Mouse (Mus musculus): ENCODE results near the gene Pcsk5. TPM values are rescaled to one million over a fixed set of nuclear protein-coding genes. Genes with fewer than 3 reads are reported as not detected.

Pcsk5 gene
- polyA plus RNA-seq, 1 experiment from 2014 or later = 11.9 TPM

- Histone ChIP-seq H3K4me2 (ENCODE audit: low read depth, low read length) (no peak overlapping the region), H3K36me3 (ENCODE audit: control insufficient read depth, insufficient read depth, low read length) (no peaks in the 10 kb centered on the region), H3K9ac (replicated peaks; ENCODE audit: low read depth, low read length) (no peak overlapping the region), H3K4me1 (ENCODE audit: control insufficient read depth, insufficient read depth, low read length) (no peaks in the 10 kb centered on the region), H3K9me3 (ENCODE audit: control insufficient read depth, low read length) (no peaks in the 10 kb centered on the region), H3K4me3 (ENCODE audit: low read depth, low read length) (no peak overlapping the region), H3K27me3 (ENCODE audit: control insufficient read depth, insufficient read depth, low read length) (no peaks in the 10 kb centered on the region), H3K27ac (ENCODE audit: low read depth, low read length) (no peak overlapping the region)
- ATAC-seq (ENCODE audit: low read depth) = no peak
These were observed 283.9 kb downstream of the Pcsk5 start for GRCm38 (mm10) chr19:17553396-17554100.

- Histone ChIP-seq H3K4me3 (ENCODE audit: low read depth, low read length) (no peak overlapping the region), H3K36me3 (ENCODE audit: control insufficient read depth, insufficient read depth, low read length) (no peaks in the 10 kb centered on the region), H3K27ac (ENCODE audit: low read depth, low read length) (no peak overlapping the region), H3K27me3 (ENCODE audit: control insufficient read depth, insufficient read depth, low read length) (no peaks in the 10 kb centered on the region), H3K9me3 (ENCODE audit: control insufficient read depth, low read length) (no peaks in the 10 kb centered on the region), H3K4me1 (ENCODE audit: control insufficient read depth, insufficient read depth, low read length) (no peaks in the 10 kb centered on the region), H3K4me2 (ENCODE audit: low read depth, low read length) (no peak overlapping the region), H3K9ac (replicated peaks; ENCODE audit: low read depth, low read length) (no peak overlapping the region)
- whole genome bisulfite sequencing = 31% methylated on average over 4 of the region's 4 CpGs
- ATAC-seq (ENCODE audit: low read depth) = no peak
These were observed 308.5 kb downstream of the Pcsk5 start for GRCm38 (mm10) chr19:17528746-17529532.

GRCm38 (mm10) chr19:17525558-17525957 is 311.9 kb downstream of the Pcsk5 start:
- H3K4me1 ChIP-seq (ENCODE audit: control insufficient read depth, insufficient read depth, low read length) = no peaks in the 10 kb centered on the region
- no peaks in the 10 kb centered on the region for H3K27me3 ChIP-seq (ENCODE audit: control insufficient read depth, insufficient read depth, low read length)
- no peaks in the 10 kb centered on the region for H3K36me3 ChIP-seq (ENCODE audit: control insufficient read depth, insufficient read depth, low read length)
- 93% methylated on average over 1 of the region's 1 CpGs for WGBS
- H3K27ac ChIP-seq (ENCODE audit: low read depth, low read length) = no peak overlapping the region
- no peak overlapping the region for H3K4me2 ChIP-seq (ENCODE audit: low read depth, low read length)
- no peak overlapping the region for H3K4me3 ChIP-seq (ENCODE audit: low read depth, low read length)
- ATAC-seq (ENCODE audit: low read depth) = no peak
- H3K9me3 ChIP-seq (ENCODE audit: control insufficient read depth, low read length) = no peaks in the 10 kb centered on the region
- H3K9ac ChIP-seq (replicated peaks; ENCODE audit: low read depth, low read length) = no peak overlapping the region

GRCm38 (mm10) chr19:17514456-17514855 is 323.0 kb downstream of the Pcsk5 start:
- WGBS = 76% methylated on average over 3 of the region's 3 CpGs
- ATAC-seq (ENCODE audit: low read depth) = no peak
- no peaks in the 10 kb centered on the region for H3K4me1 ChIP-seq (ENCODE audit: control insufficient read depth, insufficient read depth, low read length)
- H3K27ac ChIP-seq (ENCODE audit: low read depth, low read length) = no peak overlapping the region
- no peaks in the 10 kb centered on the region for H3K36me3 ChIP-seq (ENCODE audit: control insufficient read depth, insufficient read depth, low read length)
- no peak overlapping the region for H3K4me3 ChIP-seq (ENCODE audit: low read depth, low read length)
- H3K9me3 ChIP-seq (ENCODE audit: control insufficient read depth, low read length) = no peaks in the 10 kb centered on the region
- H3K9ac ChIP-seq (replicated peaks; ENCODE audit: low read depth, low read length) = no peak overlapping the region
- H3K4me2 ChIP-seq (ENCODE audit: low read depth, low read length) = no peak overlapping the region
- no peaks in the 10 kb centered on the region for H3K27me3 ChIP-seq (ENCODE audit: control insufficient read depth, insufficient read depth, low read length)

- Histone ChIP-seq H3K4me2 (ENCODE audit: low read depth, low read length) (no peak overlapping the region), H3K36me3 (ENCODE audit: control insufficient read depth, insufficient read depth, low read length) (no peaks in the 10 kb centered on the region), H3K27ac (ENCODE audit: low read depth, low read length) (no peak overlapping the region), H3K4me1 (ENCODE audit: control insufficient read depth, insufficient read depth, low read length) (no peaks in the 10 kb centered on the region), H3K4me3 (ENCODE audit: low read depth, low read length) (no peak overlapping the region), H3K9me3 (ENCODE audit: control insufficient read depth, low read length) (no peaks in the 10 kb centered on the region), H3K27me3 (ENCODE audit: control insufficient read depth, insufficient read depth, low read length) (no peaks in the 10 kb centered on the region), H3K9ac (replicated peaks; ENCODE audit: low read depth, low read length) (no peak overlapping the region)
- 84% methylated on average over 5 of the region's 5 CpGs for WGBS
- no peak for ATAC-seq (ENCODE audit: low read depth)
These were observed 326.1 kb downstream of the Pcsk5 start for GRCm38 (mm10) chr19:17511283-17511682.

- no peak overlapping the region for H3K27ac ChIP-seq (ENCODE audit: low read depth, low read length)
- no peak overlapping the region for H3K9ac ChIP-seq (replicated peaks; ENCODE audit: low read depth, low read length)
- 31% methylated on average over 6 of the region's 6 CpGs for WGBS
- H3K27me3 ChIP-seq (ENCODE audit: control insufficient read depth, insufficient read depth, low read length) = no peaks in the 10 kb centered on the region
- ATAC-seq (ENCODE audit: low read depth) = no peak
- H3K36me3 ChIP-seq (ENCODE audit: control insufficient read depth, insufficient read depth, low read length) = no peaks in the 10 kb centered on the region
- H3K9me3 ChIP-seq (ENCODE audit: control insufficient read depth, low read length) = no peaks in the 10 kb centered on the region
- no peak overlapping the region for H3K4me3 ChIP-seq (ENCODE audit: low read depth, low read length)
- no peak overlapping the region for H3K4me2 ChIP-seq (ENCODE audit: low read depth, low read length)
- no peaks in the 10 kb centered on the region for H3K4me1 ChIP-seq (ENCODE audit: control insufficient read depth, insufficient read depth, low read length)
These were observed 333.2 kb downstream of the Pcsk5 start for GRCm38 (mm10) chr19:17504212-17504611.

- H3K4me3 ChIP-seq (ENCODE audit: low read depth, low read length) = no peak overlapping the region
- no peak overlapping the region for H3K9ac ChIP-seq (replicated peaks; ENCODE audit: low read depth, low read length)
- ATAC-seq (ENCODE audit: low read depth) = no peak
- H3K4me1 ChIP-seq (ENCODE audit: control insufficient read depth, insufficient read depth, low read length) = no peaks in the 10 kb centered on the region
- no peaks in the 10 kb centered on the region for H3K9me3 ChIP-seq (ENCODE audit: control insufficient read depth, low read length)
- no peak overlapping the region for H3K27ac ChIP-seq (ENCODE audit: low read depth, low read length)
- H3K4me2 ChIP-seq (ENCODE audit: low read depth, low read length) = no peak overlapping the region
- no peaks in the 10 kb centered on the region for H3K27me3 ChIP-seq (ENCODE audit: control insufficient read depth, insufficient read depth, low read length)
- no peaks in the 10 kb centered on the region for H3K36me3 ChIP-seq (ENCODE audit: control insufficient read depth, insufficient read depth, low read length)
- 86% methylated on average over 7 of the region's 7 CpGs for WGBS
These were observed 338.7 kb downstream of the Pcsk5 start for GRCm38 (mm10) chr19:17498586-17499235.

GRCm38 (mm10) chr19:17496131-17496530 is 341.3 kb downstream of the Pcsk5 start:
- Histone ChIP-seq H3K36me3 (ENCODE audit: control insufficient read depth, insufficient read depth, low read length) (no peaks in the 10 kb centered on the region), H3K4me2 (ENCODE audit: low read depth, low read length) (no peak overlapping the region), H3K9me3 (ENCODE audit: control insufficient read depth, low read length) (no peaks in the 10 kb centered on the region), H3K4me3 (ENCODE audit: low read depth, low read length) (no peak overlapping the region), H3K27me3 (ENCODE audit: control insufficient read depth, insufficient read depth, low read length) (no peaks in the 10 kb centered on the region), H3K4me1 (ENCODE audit: control insufficient read depth, insufficient read depth, low read length) (no peaks in the 10 kb centered on the region), H3K9ac (replicated peaks; ENCODE audit: low read depth, low read length) (no peak overlapping the region), H3K27ac (ENCODE audit: low read depth, low read length) (no peak overlapping the region)
- 96% methylated on average over 1 of the region's 1 CpGs for WGBS
- ATAC-seq (ENCODE audit: low read depth) = no peak

Measured in neural tube, embryonic 14.5 days (tissue).